Mouse (Mus musculus): ENCODE measurements around the gene Mvp.

DNA sequence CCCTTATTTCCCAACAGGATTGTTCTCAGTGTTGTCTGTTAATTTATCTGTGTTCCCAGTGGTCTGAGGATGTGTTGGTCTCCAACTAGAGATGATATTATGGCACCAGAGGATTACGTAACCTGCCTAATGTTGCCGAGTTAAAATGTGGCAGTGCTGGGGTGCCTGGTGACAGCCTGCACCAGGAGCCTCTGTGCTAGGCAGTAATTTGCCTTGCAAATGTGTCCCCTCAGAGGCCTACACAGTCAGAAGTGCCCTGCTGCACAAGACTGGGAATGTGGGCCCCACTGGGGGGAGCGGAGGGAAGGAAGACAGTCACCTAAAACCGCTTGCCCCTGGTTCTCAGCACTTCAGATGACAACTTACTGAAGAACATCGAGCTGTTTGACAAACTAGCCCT is 72.6 kb downstream of the Mvp start:
- TF ChIP-seq CTCF (conservative IDR thresholded peaks at IDR 0.05; ENCODE audit: insufficient read depth, insufficient read length, low read depth, low read length): no peak
- TF ChIP-seq POLR2A (IDR thresholded peaks at IDR 0.05; ENCODE audit: low read depth, low read length): no peak
